Mouse (Mus musculus) olfactory bulb, adult 2 months (tissue): ENCODE data around the gene Cadm2.

Experiments
- CTCF ChIP-seq: fragments of 200-500 bp; IDR thresholded peaks from 2 replicates; pipeline ENCODE4 v1.5.1; 2012; ENCODE audit warnings: low read depth, mild to moderate bottlenecking, low read length, moderate library complexity; ENCODE audit not compliant: insufficient read depth
- POLR2A ChIP-seq: fragments of 200-500 bp; IDR thresholded peaks from 2 replicates; pipeline ENCODE4 v1.6.1; 2012; ENCODE audit warnings: mild to moderate bottlenecking, low read depth, low read length, moderate library complexity; ENCODE audit not compliant: insufficient read depth

- no peak for TF ChIP-seq POLR2A
- TF ChIP-seq CTCF = no peak
Observed at GRCm38 (mm10) chr16:67234862-67235261, 385.8 kb downstream of the Cadm2 start.
